Mouse (Mus musculus) G1E-ER4 (cell line): ENCODE results near the gene Cdkn2b. TPM values are rescaled to one million over a fixed set of nuclear protein-coding genes. Genes with fewer than 3 reads are reported as not detected.

Source experiments
- GATA1 ChIP-seq: IDR thresholded peaks from one replicate; pipeline ENCODE4 v1.8.0; 2012; ENCODE audit warnings: low read length, inconsistent platforms
- polyA plus RNA-seq: library from polyadenylated mRNA; stranded (reverse); fragments of >175 nt; gene quantifications from 2 replicates; pipeline ENCODE4 v1.2.3, GENCODE M21; 2012

Gene Cdkn2b
- polyA plus RNA-seq, 1 experiment: not detected

DNA sequence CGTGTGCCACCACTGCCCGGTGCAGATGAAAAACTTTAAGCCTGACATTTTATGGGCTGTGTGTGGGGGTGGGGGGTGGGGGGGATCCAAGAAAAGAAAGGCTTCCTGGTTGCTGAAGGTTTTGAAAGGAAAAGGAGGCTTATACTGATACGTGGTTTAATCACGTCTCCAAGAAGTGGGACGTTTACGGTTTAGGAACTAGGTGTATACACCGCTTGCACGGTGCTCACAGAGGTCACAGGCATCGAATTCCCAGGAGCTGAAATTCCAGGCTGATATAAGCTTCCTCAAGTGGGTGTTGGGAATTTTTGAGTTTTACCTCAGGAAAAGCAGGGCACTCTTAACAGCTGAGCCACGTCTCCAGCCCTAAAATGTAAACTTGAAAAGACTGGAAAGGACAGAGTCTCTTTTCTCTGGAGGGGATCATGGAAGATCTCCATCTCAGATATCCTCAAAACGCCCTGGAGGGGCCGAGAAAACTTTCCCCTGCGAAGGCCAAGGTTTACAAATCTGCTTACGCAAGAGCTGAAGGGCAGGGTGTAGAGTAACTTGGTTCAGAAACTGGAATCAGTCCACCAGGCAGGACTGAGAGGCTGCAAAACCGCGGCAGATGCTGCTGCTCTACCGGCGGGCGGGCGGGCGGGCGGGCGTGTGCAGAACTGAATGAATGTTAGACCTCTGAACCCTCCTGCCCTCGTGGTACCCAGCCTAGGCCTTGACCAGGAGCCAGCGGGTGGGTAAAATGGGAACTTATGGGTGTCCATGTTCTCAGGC lies 34.8 kb downstream of the Cdkn2b start:
- TF ChIP-seq GATA1: no peak

GRCm38 (mm10) chr4:89274829-89275548 lies 35.9 kb downstream of the Cdkn2b start:
- TF ChIP-seq GATA1: no peak

GRCm38 (mm10) chr4:89274006-89274405 lies 36.8 kb downstream of the Cdkn2b start:
- no peak for TF ChIP-seq GATA1

GRCm38 (mm10) chr4:89273585-89273984 lies 37.3 kb downstream of the Cdkn2b start:
- TF ChIP-seq GATA1: no peak

GRCm38 (mm10) chr4:89272961-89273540 lies 37.8 kb downstream of the Cdkn2b start:
- TF ChIP-seq GATA1: no peak

GRCm38 (mm10) chr4:89272101-89272718 lies 38.6 kb downstream of the Cdkn2b start:
- no peak for TF ChIP-seq GATA1

DNA sequence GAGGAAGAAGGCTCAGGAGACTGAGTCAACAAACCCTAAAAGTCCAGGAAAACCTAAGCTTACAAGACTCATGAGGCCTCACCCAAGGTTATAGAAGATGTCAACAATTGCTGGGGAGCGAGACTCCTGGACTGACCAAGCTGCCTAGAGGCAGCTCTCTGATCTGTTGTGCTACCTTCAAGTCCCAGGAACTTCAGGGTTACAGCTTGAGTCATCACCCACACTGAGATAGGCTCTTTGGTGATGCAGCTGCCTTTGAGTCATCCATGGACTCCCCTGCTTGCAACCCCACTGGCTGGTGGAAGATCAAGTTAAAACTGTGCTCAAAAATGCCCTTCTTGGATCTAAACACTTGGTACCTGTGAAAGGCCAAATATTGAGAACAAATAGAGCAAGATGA lies 53.1 kb downstream of the Cdkn2b start:
- TF ChIP-seq GATA1: no peak

Other genes starting within 250 kb of the Cdkn2b start
- gene Mtap, start 173.9 kb downstream of the Cdkn2b start, polyA plus RNA-seq: not detected in 2 replicates
- gene Cdkn2a, start 16.4 kb downstream of the Cdkn2b start, polyA plus RNA-seq: not detected in 2 replicates